15 mouse cellular contexts compared by ENCODE assay signal in genomic region chr6:87099261-87099660, GRCm38 (mm10). TPM values are rescaled to one million over a fixed set of nuclear protein-coding genes. Genes with fewer than 3 reads are reported as not detected.
A peak's percentile ranks its signal among the peaks of the same experiment; 100 is the strongest.
DNase-seq lines count a peak whose midpoint lies in the region; ATAC-seq and TF ChIP-seq lines count a peak whose summit lies in the region.
"Had no signal": no experiment of that assay in that cellular context is flagged by ENCODE, and none has a peak within 500 bp of the region (broad histone marks: within the 10 kb centered on the region; RNA-seq: fewer than 3 reads in every experiment).

No protein-coding gene starts in this region.

- no peak overlapping the region for H3K4me2 ChIP-seq in lung, embryonic 14.5 days
- H3K4me2 ChIP-seq in limb, embryonic 15.5 days = no peak overlapping the region
- H3K4me2 ChIP-seq: embryonic facial prominence, embryonic 12.5 days had no signal

- H3K36me3 ChIP-seq in lung, embryonic 14.5 days (ENCODE audit: insufficient read depth) = no peaks in the 10 kb centered on the region
- no peaks in the 10 kb centered on the region for H3K36me3 ChIP-seq in limb, embryonic 15.5 days
- H3K36me3 ChIP-seq: embryonic facial prominence, embryonic 12.5 days had no signal

- TF ChIP-seq CTCF in lung, embryonic 14.5 days (IDR thresholded peaks at IDR 0.05; ENCODE audit: low read depth) = no peak

- peak; percentile 56 for DNase-seq in embryo, embryonic 10.5 days (ENCODE audit: low spot score)
- DNase-seq in embryo, embryonic 9.5 days (ENCODE audit: extremely low spot score) = no peak
- DNase-seq in lung, embryonic 14.5 days = no peak
- no peak for DNase-seq in lung, postnatal 25 days (ENCODE audit: low spot score)
- peak; percentile 21 for DNase-seq in retina, postnatal 1 day
- no peak for DNase-seq in adrenal gland, postnatal 25 days
- DNase-seq in T-cell, adult 2 months (ENCODE audit: low spot score) = no peak
- DNase-seq: cerebellum, adult 18-20 months; kidney, postnatal 25 days; right cerebral cortex, postnatal 25 days had no signal

- H3K27me3 ChIP-seq in lung, embryonic 14.5 days (ENCODE audit: insufficient read depth, low read length) = no peaks in the 10 kb centered on the region
- H3K27me3 ChIP-seq in limb, embryonic 15.5 days = no peaks in the 10 kb centered on the region
- H3K27me3 ChIP-seq: embryonic facial prominence, embryonic 12.5 days had no signal

- no peak overlapping the region for H3K4me3 ChIP-seq in lung, embryonic 14.5 days (ENCODE audit: low read depth, low read length)
- no peak overlapping the region for H3K4me3 ChIP-seq in limb, embryonic 15.5 days
- H3K4me3 ChIP-seq: embryonic facial prominence, embryonic 12.5 days; megakaryocyte, embryonic 14.5 days had no signal

- ATAC-seq in lung, embryonic 14.5 days (ENCODE audit: insufficient read depth) = no peak
- ATAC-seq in limb, embryonic 15.5 days (ENCODE audit: insufficient number of reproducible peaks, low FRiP score, low TSS enrichment, low read depth) = no peak; the same call in 1 of the 2 replicates
- ATAC-seq: inflammation-experienced regulatory T-cells, adult 6 months had no signal

- WGBS in lung, embryonic 14.5 days = 18% methylated on average over 3 of the region's 3 CpGs
- 32% methylated on average over 3 of the region's 3 CpGs for WGBS in limb, embryonic 15.5 days

- peaks cover 9% of the 10 kb centered on the region; the same call in 1 of the 2 replicates for H3K4me1 ChIP-seq in lung, embryonic 14.5 days (ENCODE audit: insufficient read depth)
- H3K4me1 ChIP-seq in limb, embryonic 15.5 days = peaks cover 52% of the 10 kb centered on the region

- H3K9me3 ChIP-seq in lung, embryonic 14.5 days (ENCODE audit: low read depth, low read length) = no peaks in the 10 kb centered on the region
- no peaks in the 10 kb centered on the region for H3K9me3 ChIP-seq in limb, embryonic 15.5 days
- H3K9me3 ChIP-seq: embryonic facial prominence, embryonic 12.5 days; megakaryocyte, embryonic 14.5 days had no signal

- H3K9ac ChIP-seq in lung, embryonic 14.5 days = no peak overlapping the region
- H3K9ac ChIP-seq in limb, embryonic 15.5 days = no peak overlapping the region
- H3K9ac ChIP-seq: embryonic facial prominence, embryonic 12.5 days; liver, embryonic 14.5 days had no signal

- H3K27ac ChIP-seq in lung, embryonic 14.5 days (ENCODE audit: low read depth) = peak overlapping the region; percentile 30; the same call in 1 of the 2 replicates
- H3K27ac ChIP-seq in limb, embryonic 15.5 days = peak overlapping the region; percentile 86
- H3K27ac ChIP-seq: embryonic facial prominence, embryonic 12.5 days; liver, embryonic 14.5 days had no signal

RNA-seq across cellular contexts. Expression of gene D6Ertd527e, which starts 5.3 kb away (rescaled TPM):
- polyA plus RNA-seq in lung, embryonic 14.5 days (2014; fragmentation: Nextera tagmentation; extraction: Ambion mirVana) = 0.53 and 0.69 TPM in 2 replicates
- polyA plus RNA-seq in limb, embryonic 15.5 days (2015; fragmentation: Nextera tagmentation; extraction: Ambion mirVana) = 0.44 and 0.97 TPM in 2 replicates
- total RNA-seq in adrenal gland, postnatal 25 days (2021) = 0.15 TPM in 1 of 2 replicates, not detected in the other

RNA-seq across cellular contexts. Expression of gene Gfpt1, which starts 56.6 kb away (rescaled TPM):
- 22.1 and 25.7 TPM in 2 replicates for polyA plus RNA-seq in lung, embryonic 14.5 days (2014; fragmentation: Nextera tagmentation; extraction: Ambion mirVana)
- 21.0 and 22.5 TPM in 2 replicates for polyA plus RNA-seq in limb, embryonic 15.5 days (2015; fragmentation: Nextera tagmentation; extraction: Ambion mirVana)
- 37.9 and 40.4 TPM in 2 replicates for total RNA-seq in adrenal gland, postnatal 25 days (2021)

Comparison
In these comparisons a context has a peak if more than half of its experiments do, and no peak if none do; other contexts are left out.
1. DNase-seq: peak in embryo, embryonic 10.5 days (single experiment) and retina, postnatal 1 day (single experiment); none in embryo, embryonic 9.5 days (single experiment), lung, embryonic 14.5 days (single experiment), lung, postnatal 25 days (single experiment), adrenal gland, postnatal 25 days (single experiment) and T-cell, adult 2 months (single experiment).